ENCODE assay signal across 8 mouse cellular contexts in the genomic region with DNA sequence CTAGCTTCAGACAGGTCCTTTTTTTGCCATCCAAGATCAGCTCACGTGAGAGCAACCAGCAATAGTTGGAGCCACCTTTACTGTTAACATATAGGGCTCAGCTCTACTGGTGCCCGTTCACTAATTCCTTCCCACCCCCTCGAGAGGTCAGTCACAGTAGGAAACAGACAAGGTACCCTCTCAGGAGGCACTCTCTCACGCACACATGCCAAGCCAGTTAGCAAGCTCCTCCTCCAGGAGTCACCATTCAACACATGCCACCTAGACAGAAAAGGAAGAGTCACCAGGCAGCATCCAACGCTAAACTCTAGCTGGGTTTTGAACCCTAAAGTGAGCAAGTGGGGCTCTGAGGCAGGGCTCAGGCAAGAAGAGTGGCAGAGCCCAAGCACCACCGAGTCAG. TPM values are rescaled to one million over a fixed set of nuclear protein-coding genes. Genes with fewer than 3 reads are reported as not detected.
DNase-seq lines count a peak whose midpoint lies in the region; ATAC-seq and TF ChIP-seq lines count a peak whose summit lies in the region.

No protein-coding gene starts in this region.

- no peak for DNase-seq in kidney, adult 8-10 months
- no peak for DNase-seq in spleen, postnatal 36 days (ENCODE audit: low spot score in 2 of 2)
- no peak for DNase-seq in embryo, embryonic 10.5 days (ENCODE audit: low spot score)

- H3K36me3 ChIP-seq in kidney, embryonic 15.5 days, result peaks cover 21% of the 10 kb centered on the region
- H3K36me3 ChIP-seq in intestine, postnatal 0 days (ENCODE audit: control insufficient read depth, insufficient read depth), result peaks cover 6% of the 10 kb centered on the region; the same call in 1 of the 2 replicates
- no peaks in the 10 kb centered on the region for H3K36me3 ChIP-seq in neural tube, embryonic 13.5 days

- 49% methylated on average over 6 of the region's 6 CpGs for WGBS in kidney, embryonic 15.5 days
- WGBS in intestine, postnatal 0 days, result 50% methylated on average over 6 of the region's 6 CpGs
- 58% methylated on average over 6 of the region's 6 CpGs for WGBS in neural tube, embryonic 13.5 days

- peaks cover 58% of the 10 kb centered on the region for H3K4me1 ChIP-seq in kidney, embryonic 15.5 days
- peaks cover 5% of the 10 kb centered on the region for H3K4me1 ChIP-seq in embryonic fibroblast, embryonic 13.5 days (ENCODE audit: control insufficient read depth, insufficient read depth, low read length)
- 0 out of 2 replicates have a peak, but pooled peaks cover 3% of the 10 kb centered on the region for H3K4me1 ChIP-seq in intestine, postnatal 0 days (replicated peaks; ENCODE audit: control insufficient read depth, insufficient read depth, low read length)
- H3K4me1 ChIP-seq in neural tube, embryonic 13.5 days (replicated peaks), result peaks cover 78% of the 10 kb centered on the region

- peak overlapping the region; percentile 79 for H3K4me3 ChIP-seq in kidney, embryonic 15.5 days (replicated peaks)
- peak overlapping the region; percentile 98 for H3K4me3 ChIP-seq in embryonic fibroblast, embryonic 13.5 days (ENCODE audit: insufficient read depth, low read length)
- H3K4me3 ChIP-seq in intestine, postnatal 0 days (ENCODE audit: low read depth, low read length), result 0 out of 2 replicates have a peak overlapping the region, but pooled peaks have one; percentile 9
- peak overlapping the region; percentile 94 for H3K4me3 ChIP-seq in neural tube, embryonic 13.5 days

- H3K9ac ChIP-seq in kidney, embryonic 15.5 days, result no peak overlapping the region
- no peak overlapping the region for H3K9ac ChIP-seq in intestine, postnatal 0 days (ENCODE audit: low read depth, low read length)
- H3K9ac ChIP-seq in neural tube, embryonic 13.5 days, result peak overlapping the region; percentile 94

- H3K27me3 ChIP-seq in kidney, embryonic 15.5 days, result no peaks in the 10 kb centered on the region
- H3K27me3 ChIP-seq in intestine, postnatal 0 days (replicated peaks; ENCODE audit: control insufficient read depth, insufficient read depth, low read length), result no peaks in the 10 kb centered on the region
- H3K27me3 ChIP-seq in neural tube, embryonic 13.5 days, result no peaks in the 10 kb centered on the region

- TF ChIP-seq CTCF in embryonic fibroblast, embryonic 13.5 days (IDR thresholded peaks at IDR 0.05; ENCODE audit: borderline replicate concordance, insufficient read depth, low read length), result no peak
- no peak for TF ChIP-seq CTCF in intestine, postnatal 0 days (IDR thresholded peaks at IDR 0.05; ENCODE audit: low read depth)

- no peak for ATAC-seq in kidney, embryonic 15.5 days (replicated peaks; ENCODE audit: low FRiP score)
- ATAC-seq in intestine, postnatal 0 days, result no peak
- ATAC-seq in neural tube, embryonic 13.5 days (ENCODE audit: low read depth), result no peak
- ATAC-seq in activated CD4-positive, CD25-positive, alpha-beta regulatory T cell, adult 4 months, result no peak

- no peaks in the 10 kb centered on the region for H3K9me3 ChIP-seq in kidney, embryonic 15.5 days (replicated peaks)
- H3K9me3 ChIP-seq in intestine, postnatal 0 days (ENCODE audit: control insufficient read depth), result no peaks in the 10 kb centered on the region
- H3K9me3 ChIP-seq in neural tube, embryonic 13.5 days, result no peaks in the 10 kb centered on the region

- H3K27ac ChIP-seq in kidney, embryonic 15.5 days, result no peak overlapping the region
- no peak overlapping the region for H3K27ac ChIP-seq in embryonic fibroblast, embryonic 13.5 days (ENCODE audit: insufficient read depth, low read length)
- H3K27ac ChIP-seq in intestine, postnatal 0 days (ENCODE audit: low read depth, low read length), result no peak overlapping the region
- H3K27ac ChIP-seq in neural tube, embryonic 13.5 days (replicated peaks), result no peak overlapping the region

- TF ChIP-seq POLR2A in embryonic fibroblast, embryonic 13.5 days (IDR thresholded peaks at IDR 0.05; ENCODE audit: low read depth, low read length), result no peak

- H3K4me2 ChIP-seq in kidney, embryonic 15.5 days, result peak overlapping the region; percentile 83
- H3K4me2 ChIP-seq in intestine, postnatal 0 days (replicated peaks; ENCODE audit: low read depth), result peak overlapping the region; percentile 97
- H3K4me2 ChIP-seq in neural tube, embryonic 13.5 days, result peak overlapping the region; percentile 98

RNA-seq across cellular contexts. Expression of gene Nsun2, which starts 2.1 kb away (rescaled TPM):
- 130 TPM in 2 replicates for polyA plus RNA-seq in kidney, embryonic 15.5 days (2015; fragmentation: Nextera tagmentation; extraction: Ambion mirVana)
- polyA plus RNA-seq in embryonic fibroblast, embryonic 13.5 days (2011; ENCODE audit: insufficient read length, low read depth, missing spikeins), result 106 and 109 TPM in 2 replicates
- polyA plus RNA-seq in intestine, postnatal 0 days (2015; fragmentation: Nextera tagmentation; extraction: Ambion mirVana), result 35.0 and 38.8 TPM in 2 replicates
- 78.5 and 87.1 TPM in 2 replicates for polyA plus RNA-seq in neural tube, embryonic 13.5 days (2015; fragmentation: Nextera tagmentation; extraction: Ambion mirVana)
- 10 to 100 TPM; 35.8 to 36.9 TPM for polyA plus RNA-seq in activated CD4-positive, CD25-positive, alpha-beta regulatory T cell, adult 4 months (2017; shearing (Covaris generic))

RNA-seq across cellular contexts. Expression of gene Tent4a, which starts 3.0 kb away (rescaled TPM):
- polyA plus RNA-seq in kidney, embryonic 15.5 days (2015; fragmentation: Nextera tagmentation; extraction: Ambion mirVana), result 5.1 and 5.5 TPM in 2 replicates
- polyA plus RNA-seq in embryonic fibroblast, embryonic 13.5 days (2011; ENCODE audit: insufficient read length, low read depth, missing spikeins), result 28.4 and 34.1 TPM in 2 replicates
- polyA plus RNA-seq in intestine, postnatal 0 days (2015; fragmentation: Nextera tagmentation; extraction: Ambion mirVana), result 2.3 and 2.7 TPM in 2 replicates
- polyA plus RNA-seq in neural tube, embryonic 13.5 days (2015; fragmentation: Nextera tagmentation; extraction: Ambion mirVana), result 6.1 and 6.3 TPM in 2 replicates
- polyA plus RNA-seq in activated CD4-positive, CD25-positive, alpha-beta regulatory T cell, adult 4 months (2017; shearing (Covaris generic)), result 1 to 10 TPM; 4.4 to 4.5 TPM

Comparison
In these comparisons a context has a peak if more than half of its experiments do, and no peak if none do; other contexts are left out.
1. H3K4me3 ChIP-seq: peak in every context shown above with its lines; median percentile 98 in embryonic fibroblast, embryonic 13.5 days; 94 in neural tube, embryonic 13.5 days; 79 in kidney, embryonic 15.5 days; 9 in intestine, postnatal 0 days.